Mouse (Mus musculus): ENCODE results near the gene Hnrnpa1.

- TF ChIP-seq CTCF (IDR thresholded peaks at IDR 0.05) (no peak), EP300 (IDR thresholded peaks at IDR 0.05) (no peak)
These were observed 12.7 kb upstream of the Hnrnpa1 start for GRCm38 (mm10) chr15:103227572-103227971.
